Mouse (Mus musculus): ENCODE results near the gene Szrd1.
A peak's percentile ranks its signal among the peaks of the same experiment; 100 is the strongest.

Szrd1 gene

GRCm38 (mm10) chr4:141114521-141114981, 25.0 kb downstream of the Szrd1 start:
- DNase-seq (ENCODE audit: low spot score): no peak

- DNase-seq (ENCODE audit: low spot score): no peak
These were observed 25.7 kb downstream of the Szrd1 start for GRCm38 (mm10) chr4:141113831-141114230.

- DNase-seq (ENCODE audit: low spot score): no peak
These were observed 31.3 kb downstream of the Szrd1 start for GRCm38 (mm10) chr4:141108196-141108732.

- DNase-seq (ENCODE audit: low spot score): no peak
These were observed 32.9 kb downstream of the Szrd1 start for GRCm38 (mm10) chr4:141106526-141107183.

- no peak for DNase-seq (ENCODE audit: low spot score)
These were observed 37.7 kb downstream of the Szrd1 start for GRCm38 (mm10) chr4:141101855-141102254.

- DNase-seq (ENCODE audit: low spot score): no peak
These were observed 38.3 kb downstream of the Szrd1 start for GRCm38 (mm10) chr4:141101291-141101690.

- DNase-seq (ENCODE audit: low spot score): no peak
These were observed 39.6 kb downstream of the Szrd1 start for GRCm38 (mm10) chr4:141099956-141100355.

GRCm38 (mm10) chr4:141098935-141099334, 40.6 kb downstream of the Szrd1 start:
- no peak for DNase-seq (ENCODE audit: low spot score)

- DNase-seq (ENCODE audit: low spot score): no peak
These were observed 42.9 kb downstream of the Szrd1 start for GRCm38 (mm10) chr4:141096710-141097109.

- no peak for DNase-seq (ENCODE audit: low spot score)
These were observed 44.6 kb downstream of the Szrd1 start for GRCm38 (mm10) chr4:141095016-141095415.

GRCm38 (mm10) chr4:141088714-141089113, 50.9 kb downstream of the Szrd1 start:
- no peak for DNase-seq (ENCODE audit: low spot score)

- DNase-seq (ENCODE audit: low spot score): no peak
These were observed 51.5 kb downstream of the Szrd1 start, which contains the start of gene Spata21 for GRCm38 (mm10) chr4:141088033-141088432. Gene Spata21, plus strand, starts transcription at chr4:141088333.

GRCm38 (mm10) chr4:141086862-141087261, 52.7 kb downstream of the Szrd1 start:
- no peak for DNase-seq (ENCODE audit: low spot score)

GRCm38 (mm10) chr4:141078510-141079137, 61.0 kb downstream of the Szrd1 start:
- no peak for DNase-seq (ENCODE audit: low spot score)

GRCm38 (mm10) chr4:141077681-141078509, 61.7 kb downstream of the Szrd1 start, which contains the start of gene Necap2:
Gene Necap2, minus strand, starts transcription at chr4:141078357.
- DNase-seq (ENCODE audit: low spot score): peak; percentile 88

- no peak for DNase-seq (ENCODE audit: low spot score)
These were observed 62.6 kb downstream of the Szrd1 start for GRCm38 (mm10) chr4:141076761-141077506.

GRCm38 (mm10) chr4:141074109-141074508, 65.5 kb downstream of the Szrd1 start:
- no peak for DNase-seq (ENCODE audit: low spot score)

- no peak for DNase-seq (ENCODE audit: low spot score)
These were observed 65.9 kb downstream of the Szrd1 start for GRCm38 (mm10) chr4:141073661-141074060.

- DNase-seq (ENCODE audit: low spot score): no peak
These were observed 67.1 kb downstream of the Szrd1 start for GRCm38 (mm10) chr4:141072502-141072901.

GRCm38 (mm10) chr4:141069731-141070130, 69.8 kb downstream of the Szrd1 start:
- no peak for DNase-seq (ENCODE audit: low spot score)

GRCm38 (mm10) chr4:141068655-141069054, 70.9 kb downstream of the Szrd1 start:
- DNase-seq (ENCODE audit: low spot score): no peak

All from left cerebral cortex, adult 11 months (tissue).